Mouse (Mus musculus) brain, embryonic 18.5 days (tissue): ENCODE measurements around the gene Ehbp1l1.

Source experiments
- DNase-seq: peaks from one replicate; pipeline ENCODE4 v3.0.0-alpha.2; 2012; ENCODE audit warnings: low read depth, low spot score

Gene Ehbp1l1

GRCm38 (mm10) chr19:5668372-5668771 lies 57.7 kb downstream of the Ehbp1l1 start:
- DNase-seq: no peak

- DNase-seq: no peak
Measured at GRCm38 (mm10) chr19:5666386-5666785, 59.7 kb downstream of the Ehbp1l1 start.

- DNase-seq: no peak
Measured at GRCm38 (mm10) chr19:5665465-5665864, 60.7 kb downstream of the Ehbp1l1 start.

GRCm38 (mm10) chr19:5664669-5665257 lies 61.4 kb downstream of the Ehbp1l1 start:
- DNase-seq: no peak

- DNase-seq: peak; percentile 34
Measured at GRCm38 (mm10) chr19:5662981-5663913, 62.9 kb downstream of the Ehbp1l1 start, which contains the start of gene Sipa1. Sipa1 (minus strand) TSS chr19:5663707.

- DNase-seq: no peak
Measured at GRCm38 (mm10) chr19:5662310-5662709, 63.8 kb downstream of the Ehbp1l1 start.

- DNase-seq: no peak
Measured at GRCm38 (mm10) chr19:5660942-5661751, 65.0 kb downstream of the Ehbp1l1 start.
